Mouse (Mus musculus): ENCODE results near the gene Slc25a25.

- TF ChIP-seq HCFC1 (IDR thresholded peaks at IDR 0.05; ENCODE audit: borderline replicate concordance, insufficient read depth, low read length): no peak
- no peak for TF ChIP-seq ZC3H11A (IDR thresholded peaks at IDR 0.05; ENCODE audit: borderline replicate concordance, low read depth, low read length)
Observed at GRCm38 (mm10) chr2:32413936-32414335, 37.3 kb downstream of the Slc25a25 start.

Measured in ES-E14 (cell line).